Mouse (Mus musculus): ENCODE measurements around the gene Tdrkh.

GRCm38 (mm10) chr3:94396851-94397250 is 16.2 kb upstream of the Tdrkh start:
- TF ChIP-seq CTCF (IDR thresholded peaks at IDR 0.05; ENCODE audit: insufficient read depth, low read depth, low read length) (no peak), POLR2A (IDR thresholded peaks at IDR 0.05; ENCODE audit: insufficient read depth, low read depth, low read length) (no peak)

All from olfactory bulb, adult 2 months (tissue).